Mouse (Mus musculus) intestine, embryonic 16.5 days (tissue): ENCODE measurements around the gene Cct3. TPM values are rescaled to one million over a fixed set of nuclear protein-coding genes. Genes with fewer than 3 reads are reported as not detected.

Experiments used
- ATAC-seq: fragments of 200-750 bp; cut with Nextera tagmentation; 2 replicates; pipeline ENCODE4 v1.8.0; 2017; ENCODE audit warnings: moderate TSS enrichment, moderate library complexity
- H3K27ac ChIP-seq: fragments of 300-500 bp; sonication (generic); 2 replicates; pipeline ENCODE4 v1.5.1; 2014; ENCODE audit warnings: mild to moderate bottlenecking, low read length
- H3K27me3 ChIP-seq: fragments of 300-500 bp; sonication (generic); replicated peaks from 2 replicates; pipeline ENCODE4 v1.6.1; 2014; ENCODE audit warnings: low read length, control low read depth, mixed read lengths; ENCODE audit not compliant: control insufficient read depth, insufficient read depth
- H3K36me3 ChIP-seq: fragments of 300-500 bp; sonication (generic); 2 replicates; pipeline ENCODE4 v1.6.1; 2014; ENCODE audit warnings: low read length, control low read depth; ENCODE audit not compliant: control insufficient read depth, insufficient read depth
- H3K4me1 ChIP-seq: fragments of 300-500 bp; sonication (generic); 2 replicates; pipeline ENCODE4 v1.6.1; 2014; ENCODE audit warnings: low read length, control low read depth, mixed read lengths; ENCODE audit not compliant: control insufficient read depth, insufficient read depth
- H3K4me2 ChIP-seq: fragments of 300-500 bp; sonication (generic); 2 replicates; pipeline ENCODE4 v1.6.1; 2014; ENCODE audit warnings: low read depth, low read length, control low read depth
- H3K4me3 ChIP-seq: fragments of 300-500 bp; sonication (generic); 2 replicates; pipeline ENCODE4 v1.5.1; 2014; ENCODE audit warnings: mild to moderate bottlenecking, low read length
- H3K9ac ChIP-seq: fragments of 300-500 bp; sonication (generic); 2 replicates; pipeline ENCODE4 v1.6.1; 2014; ENCODE audit warnings: low read depth, low read length
- H3K9me3 ChIP-seq: fragments of 300-500 bp; sonication (generic); 2 replicates; pipeline ENCODE4 v1.6.1; 2016; ENCODE audit warnings: low read length, control low read depth; ENCODE audit not compliant: control insufficient read depth
- WGBS: fragments of 180-500 bp; shearing (Covaris S2); extraction: QIAGEN DNeasy Blood & Tissue Kit; methylation state at CpG from one replicate; pipeline ENCODE4 v1.1.7; 2014; 5-methylcytosine and 5-hydroxymethylcytosine counted together
- polyA plus RNA-seq: library from polyadenylated mRNA; unstranded; fragments of >200 nt; fragmentation: Nextera tagmentation; extraction: Ambion mirVana; gene quantifications from 2 replicates; pipeline ENCODE4 v1.2.1, GENCODE M21; 2015

Cct3 gene
- polyA plus RNA-seq, 1 experiment from 2014 or later, result 510 TPM

DNA sequence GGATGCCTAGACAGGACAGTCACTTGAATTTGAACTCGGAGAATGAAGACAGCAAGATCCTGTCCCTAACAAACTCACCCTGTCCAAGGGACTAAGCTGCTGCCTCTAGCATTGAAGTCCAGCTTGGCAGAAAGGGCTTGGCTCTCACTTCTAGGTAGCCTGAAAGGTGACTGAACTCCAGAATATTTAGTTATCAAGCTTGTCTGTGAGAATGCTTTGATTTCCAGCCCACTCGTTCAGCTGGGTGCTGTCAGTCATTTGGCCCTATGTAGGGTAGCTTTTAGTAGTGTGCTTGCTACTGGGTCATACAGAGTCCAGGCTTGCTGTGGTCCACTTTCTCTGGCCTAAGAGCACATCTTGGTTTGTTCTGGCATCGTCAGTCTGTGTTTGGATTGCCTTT, 42.1 kb downstream of the Cct3 start:
- 70% methylated on average over 3 of the region's 3 CpGs for WGBS
- Histone ChIP-seq H3K4me1 (peaks cover 10% of the 10 kb centered on the region), H3K4me3 (no peak overlapping the region), H3K4me2 (no peak overlapping the region), H3K27me3 (no peaks in the 10 kb centered on the region), H3K9me3 (no peaks in the 10 kb centered on the region), H3K9ac (no peak overlapping the region), H3K36me3 (0 out of 2 replicates have a peak, but pooled peaks cover 11% of the 10 kb centered on the region), H3K27ac (no peak overlapping the region)
- ATAC-seq, result no peak

DNA sequence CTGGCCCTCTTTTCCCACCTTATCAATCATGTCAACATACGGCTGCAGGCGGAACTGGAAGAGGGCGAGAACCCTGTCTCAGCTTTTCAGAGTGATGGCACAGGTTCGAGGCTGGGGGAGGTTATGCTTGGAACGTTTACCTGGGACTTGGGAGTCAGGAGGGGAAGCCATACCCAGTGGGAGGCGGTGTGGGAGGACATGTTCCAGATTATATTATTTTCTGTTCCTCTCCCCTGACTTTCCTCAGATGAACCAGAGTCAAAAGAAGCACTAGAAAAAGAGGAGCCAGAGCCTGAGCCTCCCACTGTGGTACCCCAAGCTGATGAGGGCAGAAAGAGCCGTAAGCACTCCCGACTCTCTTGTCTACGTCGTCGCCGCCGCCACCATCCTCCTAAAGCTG, 53.8 kb downstream of the Cct3 start:
- Histone ChIP-seq H3K4me1 (no peaks in the 10 kb centered on the region), H3K9ac (no peak overlapping the region), H3K9me3 (no peaks in the 10 kb centered on the region), H3K27me3 (no peaks in the 10 kb centered on the region), H3K4me3 (no peak overlapping the region), H3K36me3 (peaks cover 53% of the 10 kb centered on the region), H3K4me2 (no peak overlapping the region), H3K27ac (no peak overlapping the region)
- no peak for ATAC-seq
- WGBS, result 88% methylated on average over 13 of the region's 13 CpGs

DNA sequence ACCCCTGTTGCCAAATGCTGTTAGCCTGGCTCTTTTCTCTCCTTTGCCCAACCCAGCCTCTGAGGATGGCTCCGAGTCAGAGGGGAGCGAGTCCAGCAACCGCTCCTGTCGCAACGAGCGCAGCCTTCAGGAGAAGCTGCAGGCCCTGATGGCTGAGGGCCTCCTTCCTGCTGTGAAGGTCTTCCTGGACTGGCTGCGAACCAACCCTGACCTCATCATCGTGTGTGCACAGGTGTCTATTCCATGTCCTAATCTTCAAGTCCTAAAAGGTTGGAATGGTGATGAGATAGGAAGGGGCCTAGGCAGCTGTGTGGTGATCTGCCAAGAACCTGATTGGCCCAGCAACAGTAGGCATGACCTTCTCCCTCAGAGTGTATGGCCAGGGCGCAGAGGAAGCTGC, 56.0 kb downstream of the Cct3 start:
- Histone ChIP-seq H3K4me3 (no peak overlapping the region), H3K9ac (no peak overlapping the region), H3K27me3 (no peaks in the 10 kb centered on the region), H3K36me3 (peaks cover 52% of the 10 kb centered on the region), H3K9me3 (no peaks in the 10 kb centered on the region), H3K27ac (no peak overlapping the region), H3K4me2 (no peak overlapping the region), H3K4me1 (no peaks in the 10 kb centered on the region)
- WGBS, result 91% methylated on average over 9 of the region's 9 CpGs
- no peak for ATAC-seq

DNA sequence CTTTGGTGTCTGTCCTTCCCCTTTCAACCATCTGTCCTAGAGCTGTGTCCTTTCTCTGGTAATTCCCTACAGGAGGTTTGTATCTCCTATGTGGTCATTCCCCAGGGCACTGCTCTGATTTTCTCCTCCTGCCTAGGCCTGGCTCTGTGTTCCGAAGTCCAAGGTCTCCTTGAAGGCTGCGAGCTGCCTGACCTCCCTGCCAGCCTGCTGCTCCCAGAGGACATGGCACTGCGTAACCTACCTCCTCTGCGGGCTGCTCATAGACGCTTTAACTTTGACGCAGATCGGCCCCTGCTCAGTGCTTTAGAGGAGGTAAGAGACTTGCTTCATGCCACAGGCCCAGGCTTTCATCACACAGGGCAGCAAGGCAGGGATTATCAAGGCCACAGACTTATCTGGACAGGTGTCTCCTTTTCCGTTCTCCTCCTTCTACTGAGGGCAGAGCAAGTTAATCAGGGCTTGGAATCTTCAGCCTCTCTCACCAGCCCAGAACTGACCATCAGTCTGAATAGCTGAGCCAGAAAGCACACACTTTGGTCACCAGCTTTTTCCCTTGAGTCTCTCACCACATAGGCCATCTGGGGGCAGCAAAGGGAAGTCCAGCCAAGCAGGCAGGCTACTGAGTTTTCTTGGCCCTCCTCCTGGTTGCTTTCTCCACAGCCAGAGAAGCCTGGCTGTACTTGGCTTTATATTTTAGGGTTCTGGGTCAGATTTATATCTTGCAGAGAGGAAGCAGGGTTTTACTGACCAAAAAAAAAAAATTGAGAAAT, 57.7 kb downstream of the Cct3 start:
- Histone ChIP-seq H3K4me1 (no peaks in the 10 kb centered on the region), H3K36me3 (peaks cover 58% of the 10 kb centered on the region), H3K27ac (no peak overlapping the region), H3K9me3 (no peaks in the 10 kb centered on the region), H3K4me2 (no peak overlapping the region), H3K27me3 (no peaks in the 10 kb centered on the region), H3K4me3 (no peak overlapping the region), H3K9ac (no peak overlapping the region)
- ATAC-seq, result no peak
- 93% methylated on average over 8 of the region's 8 CpGs for WGBS

DNA sequence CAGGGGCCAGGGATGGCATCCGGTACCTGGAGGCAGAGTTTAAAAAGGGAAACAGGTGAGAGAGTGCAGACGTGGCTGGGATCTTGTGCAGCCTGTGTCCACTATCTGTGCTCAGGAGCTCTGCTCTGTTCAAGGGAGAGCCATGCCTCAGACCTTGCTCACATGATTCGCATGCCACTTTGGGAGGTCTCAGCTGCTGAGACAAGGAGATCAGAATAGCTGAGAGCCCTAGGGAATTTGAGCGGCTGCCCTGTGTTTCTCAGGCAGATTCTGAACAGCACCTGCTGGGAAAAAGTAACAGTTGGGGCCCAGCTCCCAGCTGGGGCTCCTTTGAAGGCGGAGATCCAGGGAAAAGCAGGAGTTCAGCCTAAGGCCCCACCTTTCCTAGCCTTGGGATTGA, 62.7 kb downstream of the Cct3 start:
- no peak overlapping the region for H3K4me3 ChIP-seq
- H3K27ac ChIP-seq, result no peak overlapping the region
- H3K9me3 ChIP-seq, result no peaks in the 10 kb centered on the region
- H3K9ac ChIP-seq, result no peak overlapping the region
- 77% methylated on average over 5 of the region's 5 CpGs for WGBS
- no peak for ATAC-seq
- H3K36me3 ChIP-seq, result peaks cover 48% of the 10 kb centered on the region
- no peak overlapping the region for H3K4me2 ChIP-seq
- H3K4me1 ChIP-seq, result peaks cover 10% of the 10 kb centered on the region
- no peaks in the 10 kb centered on the region for H3K27me3 ChIP-seq

DNA sequence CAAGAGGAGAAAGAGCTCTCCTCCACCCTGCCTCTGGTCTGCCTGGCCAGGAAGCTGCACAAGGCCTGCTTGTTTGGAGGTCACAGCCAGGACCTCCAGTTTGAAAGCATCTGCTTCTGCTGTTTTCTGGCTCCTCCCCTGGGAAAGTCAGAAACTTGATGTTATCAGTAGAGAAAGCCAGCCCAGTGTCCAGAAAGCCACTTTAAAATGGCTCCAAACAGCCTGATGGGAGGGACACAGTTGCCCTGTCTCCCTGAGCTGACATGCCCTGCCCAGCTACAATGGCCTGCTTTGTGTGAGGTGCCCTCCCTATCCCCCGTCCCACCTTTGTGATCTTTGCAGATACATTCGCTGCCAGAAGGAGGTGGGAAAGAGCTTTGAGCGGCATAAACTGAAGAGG, 63.1 kb downstream of the Cct3 start:
- Histone ChIP-seq H3K27ac (no peak overlapping the region), H3K4me1 (peaks cover 14% of the 10 kb centered on the region), H3K36me3 (peaks cover 46% of the 10 kb centered on the region), H3K4me2 (no peak overlapping the region), H3K27me3 (no peaks in the 10 kb centered on the region), H3K9me3 (no peaks in the 10 kb centered on the region), H3K4me3 (no peak overlapping the region), H3K9ac (no peak overlapping the region)
- WGBS, result 56% methylated on average over 3 of the region's 3 CpGs
- no peak for ATAC-seq

DNA sequence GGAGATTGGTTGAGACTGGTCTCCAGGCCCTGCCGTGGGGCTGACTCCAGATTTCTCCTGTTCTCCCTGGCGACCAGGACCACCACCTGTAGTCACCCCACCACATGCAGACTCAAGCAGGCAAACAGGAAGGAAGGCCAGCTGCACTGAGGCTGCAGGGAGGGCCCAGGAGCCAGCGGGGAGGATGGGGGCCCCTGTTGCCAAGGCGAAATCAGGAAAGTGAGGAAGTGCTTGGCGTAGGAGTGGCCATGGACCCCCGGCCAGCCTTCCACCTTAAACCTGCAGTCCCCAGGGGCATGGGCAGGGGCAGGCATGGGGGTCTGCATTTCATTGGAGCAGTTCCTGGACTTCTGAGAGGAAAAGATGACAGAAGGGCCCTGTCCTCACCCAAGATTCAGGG, 64.2 kb downstream of the Cct3 start:
- no peak overlapping the region for H3K4me3 ChIP-seq

DNA sequence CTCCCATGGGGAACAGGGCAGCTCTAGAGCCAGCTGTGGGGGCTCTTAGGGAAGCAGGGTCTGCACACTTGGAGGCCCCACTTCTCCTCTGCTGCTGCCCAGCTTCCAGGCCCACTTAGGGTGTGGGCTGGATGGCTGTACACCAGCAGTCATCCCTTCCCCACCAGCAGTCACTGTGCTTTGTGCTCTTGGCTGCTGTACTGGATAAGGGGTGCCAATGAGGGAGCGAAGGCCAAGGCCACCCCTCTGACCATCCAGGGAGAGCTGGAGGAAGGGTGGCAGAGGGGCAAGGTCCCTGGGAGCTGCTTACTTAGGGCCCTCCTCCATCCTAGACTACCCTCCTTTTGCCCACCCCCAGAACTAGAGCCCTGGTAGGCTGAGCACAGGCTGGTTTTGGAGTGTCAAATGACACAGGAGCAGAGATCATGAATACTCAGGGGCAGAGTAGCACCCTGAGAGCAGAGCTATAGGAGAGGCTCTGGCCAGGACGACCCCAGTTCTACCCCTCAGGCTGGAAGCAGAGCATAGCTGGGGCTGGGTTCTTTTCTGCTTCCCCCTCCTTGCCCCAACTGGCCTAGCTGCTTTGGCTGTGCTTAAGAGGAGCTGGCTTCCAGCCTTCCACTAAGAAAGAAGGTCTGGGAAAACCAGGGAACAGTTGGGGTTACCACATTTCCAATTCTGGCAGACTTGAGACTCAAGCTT, 64.8 kb downstream of the Cct3 start:
- Histone ChIP-seq H3K27me3 (peaks cover 10% of the 10 kb centered on the region), H3K27ac (no peak overlapping the region), H3K4me2 (no peak overlapping the region), H3K9ac (no peak overlapping the region), H3K9me3 (no peaks in the 10 kb centered on the region), H3K4me3 (no peak overlapping the region), H3K4me1 (peaks cover 14% of the 10 kb centered on the region), H3K36me3 (peaks cover 37% of the 10 kb centered on the region)
- WGBS, result 93% methylated on average over 2 of the region's 2 CpGs
- no peak for ATAC-seq

More for the DNA sequence above, 64.2 kb downstream of the Cct3 start:
- Histone ChIP-seq H3K27me3 (peaks cover 7% of the 10 kb centered on the region), H3K27ac (no peak overlapping the region), H3K9ac (no peak overlapping the region), H3K4me2 (no peak overlapping the region), H3K4me1 (peaks cover 14% of the 10 kb centered on the region), H3K36me3 (peaks cover 41% of the 10 kb centered on the region), H3K9me3 (no peaks in the 10 kb centered on the region)
- WGBS, result 74% methylated on average over 6 of the region's 6 CpGs
- no peak for ATAC-seq

DNA sequence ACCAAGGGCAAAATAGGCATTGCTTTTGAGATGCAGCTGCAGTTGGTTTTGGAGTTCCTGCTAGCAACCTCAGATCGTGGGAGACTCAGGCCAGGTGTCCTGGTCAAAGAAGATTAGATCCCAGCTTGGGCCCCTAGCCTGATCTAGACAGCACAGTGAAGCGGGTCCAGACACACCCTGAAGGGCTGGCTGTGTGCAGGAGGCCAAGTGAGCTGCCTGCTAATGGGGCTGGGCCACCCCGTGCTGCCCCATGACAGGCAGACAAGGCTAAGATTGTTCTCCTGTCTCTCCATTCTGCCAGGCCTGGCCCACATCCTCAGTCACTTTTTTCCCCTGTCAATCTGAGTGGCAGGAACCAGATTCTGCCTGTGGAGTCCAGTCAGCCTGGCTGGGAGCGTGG, 66.8 kb downstream of the Cct3 start:
- peak; percentile 71 for ATAC-seq
- 60% methylated on average over 4 of the region's 4 CpGs for whole genome bisulfite sequencing
- no peaks in the 10 kb centered on the region for H3K9me3 ChIP-seq

More for the DNA sequence above, 66.8 kb downstream of the Cct3 start:
- H3K4me3 ChIP-seq, result no peak overlapping the region
- H3K27me3 ChIP-seq, result peaks cover 10% of the 10 kb centered on the region
- no peak overlapping the region; the same call in 1 of the 2 replicates for H3K27ac ChIP-seq
- H3K4me2 ChIP-seq, result no peak overlapping the region
- H3K9ac ChIP-seq, result no peak overlapping the region
- peaks cover 24% of the 10 kb centered on the region for H3K36me3 ChIP-seq
- H3K4me1 ChIP-seq, result peaks cover 14% of the 10 kb centered on the region
